Mouse (Mus musculus): Measurements from ENCODE around the gene Ecm1. TPM values are rescaled to one million over a fixed set of nuclear protein-coding genes. Genes with fewer than 3 reads are reported as not detected.
"Not testable (repeated sequence)": the region's sequence is repeated elsewhere in the genome, so short reads cannot be mapped to it uniquely, and the experiment has no call there.

The Ecm1 gene
- total RNA-seq, 4 experiments from 2014 or later = 10.2 to 13.3 (median 11.7) TPM

- DNase-seq (ENCODE audit: low spot score in 2 of 2) = not testable (repeated sequence)
Observed at GRCm38 (mm10) chr3:95690552-95690951, 48.8 kb downstream of the Ecm1 start.

GRCm38 (mm10) chr3:95689940-95690339 is 49.4 kb downstream of the Ecm1 start:
- DNase-seq (ENCODE audit: low spot score in 2 of 2) = no peak

- no peak for DNase-seq (ENCODE audit: low spot score in 2 of 2)
Observed at GRCm38 (mm10) chr3:95689171-95689915, 50.0 kb downstream of the Ecm1 start.

- no peak for DNase-seq (ENCODE audit: low spot score in 2 of 2)
Observed at GRCm38 (mm10) chr3:95687524-95688421, 51.6 kb downstream of the Ecm1 start, which contains the start of gene Adamtsl4. TSS of gene Adamtsl4 (minus strand) at chr3:95687917.

- DNase-seq (ENCODE audit: low spot score in 2 of 2) = no peak
Observed at GRCm38 (mm10) chr3:95687168-95687523, 52.2 kb downstream of the Ecm1 start.

GRCm38 (mm10) chr3:95686492-95687167 is 52.7 kb downstream of the Ecm1 start:
- DNase-seq (ENCODE audit: low spot score in 2 of 2) = no peak

GRCm38 (mm10) chr3:95685701-95686100 is 53.7 kb downstream of the Ecm1 start:
- no peak for DNase-seq (ENCODE audit: low spot score in 2 of 2)

GRCm38 (mm10) chr3:95685301-95685700 is 54.1 kb downstream of the Ecm1 start:
- no peak for DNase-seq (ENCODE audit: low spot score in 2 of 2)

GRCm38 (mm10) chr3:95684846-95685245 is 54.5 kb downstream of the Ecm1 start:
- DNase-seq (ENCODE audit: low spot score in 2 of 2) = no peak

Small RNA genes within 50 kb of the gene (microRNA-seq; reads per million reads assigned to microRNA genes)
- 0 to 0.63 reads per million in 2 experiments for gene Mir7014

Other genes starting within 250 kb of the Ecm1 start
- 1 to 10 TPM; 4.4 to 5.2 (median 5.0) TPM for gene Ctsk, start 240.3 kb downstream of the Ecm1 start, total RNA-seq (2022)
- 100 to 1,000 TPM in 2 of 4 experiments, 10 to 100 TPM in 2; 59.3 to 341 (median 163) TPM for gene Ctss, start 212.8 kb downstream of the Ecm1 start, total RNA-seq (2022)
- gene Hormad1, start 179.9 kb downstream of the Ecm1 start, total RNA-seq (2022) = not detected
- 10 to 100 TPM; 18.5 to 24.5 (median 21.0) TPM for gene Golph3l, start 150.6 kb downstream of the Ecm1 start, total RNA-seq (2022)
- 100 to 1,000 TPM; 322 to 333 (median 327) TPM for gene Ensa, start 114.6 kb downstream of the Ecm1 start, total RNA-seq (2022)
- gene Mcl1, start 80.8 kb downstream of the Ecm1 start, total RNA-seq (2022) = 10 to 100 TPM; 47.2 to 59.6 (median 54.3) TPM
- gene Adamtsl4, start 51.7 kb downstream of the Ecm1 start, total RNA-seq (2022) = 10 to 100 TPM in 3 of 4 experiments, 1 to 10 TPM in 1; 9.4 to 12.9 (median 11.4) TPM
- 10 to 100 TPM; 36.2 to 40.6 (median 37.4) TPM for gene Tars2, start 20.6 kb upstream of the Ecm1 start, total RNA-seq (2022)
- gene Rprd2, start 79.3 kb upstream of the Ecm1 start, total RNA-seq (2022) = 10 to 100 TPM; 60.1 to 68.9 (median 62.8) TPM
- gene Prpf3, start 116.3 kb upstream of the Ecm1 start, total RNA-seq (2022) = 10 to 100 TPM; 25.2 to 36.6 (median 36.3) TPM
- 100 to 1,000 TPM; 139 to 170 (median 151) TPM for gene Mrps21, start 131.9 kb upstream of the Ecm1 start, total RNA-seq (2022)
- gene Ciart, start 142.7 kb upstream of the Ecm1 start, total RNA-seq (2022) = 10 to 100 TPM; 27.0 to 55.7 (median 48.4) TPM
- 10 to 100 TPM in 1 of 4 experiments, 1 to 10 TPM in 3; 6.0 to 14.9 (median 8.1) TPM for gene BC028528, start 152.4 kb upstream of the Ecm1 start, total RNA-seq (2022)
- gene Aph1a, start 154.4 kb upstream of the Ecm1 start, total RNA-seq (2022) = 10 to 100 TPM; 65.4 to 77.7 (median 72.4) TPM
- 10 to 100 TPM; 12.2 to 20.3 (median 14.2) TPM for gene Car14, start 165.1 kb upstream of the Ecm1 start, total RNA-seq (2022)
- gene Anp32e, start 189.7 kb upstream of the Ecm1 start, total RNA-seq (2022) = 100 to 1,000 TPM in 3 of 4 experiments, 10 to 100 TPM in 1; 95.2 to 110 (median 106) TPM